Mouse (Mus musculus) gastrocnemius, postnatal 4 days (tissue): ENCODE data around the gene Mtif3. TPM values are rescaled to one million over a fixed set of nuclear protein-coding genes. Genes with fewer than 3 reads are reported as not detected.
"Not testable (repeated sequence)": the region's sequence is repeated elsewhere in the genome, so short reads cannot be mapped to it uniquely, and the experiment has no call there.

Experiments used
- DNase-seq, 2 experiments: peaks; one replicate each; pipeline ENCODE4 v3.0.0; 2021 to 2022; ENCODE audit warnings: low spot score in 2 of 2, mixed read lengths in 2 of 2
- total RNA-seq, 2 experiments: library from RNA; stranded (reverse); gene quantifications; 2 replicates each; pipeline ENCODE4 v1.2.3; 2021

Gene Mtif3
- total RNA-seq, 2 experiments from 2014 or later = 20.6 to 21.0 TPM

GRCm38 (mm10) chr5:146955651-146956050 lies 7.9 kb downstream of the Mtif3 start:
- no peak for DNase-seq

- no peak for DNase-seq
These were observed 9.0 kb downstream of the Mtif3 start for GRCm38 (mm10) chr5:146954576-146954975.

GRCm38 (mm10) chr5:146948508-146949088 lies 15.0 kb downstream of the Mtif3 start, which contains the start of gene Gtf3a:
Gtf3a (plus strand) TSS chr5:146948657.
- peak; percentile 70 to 74 for DNase-seq

GRCm38 (mm10) chr5:146948041-146948507 lies 15.5 kb downstream of the Mtif3 start:
- no peak for DNase-seq

- DNase-seq = no peak
These were observed 16.1 kb downstream of the Mtif3 start for GRCm38 (mm10) chr5:146947497-146947896.

- no peak for DNase-seq
These were observed 16.9 kb downstream of the Mtif3 start for GRCm38 (mm10) chr5:146946682-146947081.

- no peak for DNase-seq
These were observed 19.0 kb downstream of the Mtif3 start for GRCm38 (mm10) chr5:146944568-146944967.

- no peak for DNase-seq
These were observed 20.6 kb downstream of the Mtif3 start for GRCm38 (mm10) chr5:146942965-146943364.

GRCm38 (mm10) chr5:146941939-146942338 lies 21.7 kb downstream of the Mtif3 start:
- not testable (repeated sequence) for DNase-seq

GRCm38 (mm10) chr5:146940219-146940618 lies 23.4 kb downstream of the Mtif3 start:
- DNase-seq = no peak

- DNase-seq = no peak
These were observed 24.3 kb downstream of the Mtif3 start for GRCm38 (mm10) chr5:146939109-146939796.

GRCm38 (mm10) chr5:146937541-146938503 lies 25.8 kb downstream of the Mtif3 start:
- no peak for DNase-seq

- no peak for DNase-seq
These were observed 30.1 kb downstream of the Mtif3 start for GRCm38 (mm10) chr5:146933466-146933865.

- DNase-seq = no peak
These were observed 31.6 kb downstream of the Mtif3 start for GRCm38 (mm10) chr5:146931904-146932553.

- no peak for DNase-seq
These were observed 32.2 kb downstream of the Mtif3 start for GRCm38 (mm10) chr5:146931422-146931821.

- no peak for DNase-seq
These were observed 36.9 kb downstream of the Mtif3 start for GRCm38 (mm10) chr5:146926673-146927072.

- DNase-seq = no peak
These were observed 40.1 kb downstream of the Mtif3 start for GRCm38 (mm10) chr5:146923547-146923946.

- DNase-seq = no peak
These were observed 42.4 kb downstream of the Mtif3 start for GRCm38 (mm10) chr5:146921224-146921623.

GRCm38 (mm10) chr5:146920314-146921161 lies 43.1 kb downstream of the Mtif3 start:
- no peak for DNase-seq

GRCm38 (mm10) chr5:146919874-146920273 lies 43.7 kb downstream of the Mtif3 start:
- no peak for DNase-seq
